Mouse (Mus musculus): ENCODE measurements at regions not wholly inside any gene's neighbourhood (a gene's known extent, or its start where the extent isn't known, plus 50 kb on each side); places are given as distances from the start of the nearest gene placed in this dataset.
A peak's percentile ranks its signal among the peaks of the same experiment; 100 is the strongest.

- H3K27ac ChIP-seq (ENCODE audit: low read length), result no peak overlapping the region
- H3K9ac ChIP-seq (ENCODE audit: low read length), result no peak overlapping the region
- 94% methylated on average over 3 of the region's 3 CpGs for WGBS
- no peaks in the 10 kb centered on the region for H3K9me3 ChIP-seq (replicated peaks; ENCODE audit: control insufficient read depth, low read length)
- H3K4me2 ChIP-seq (ENCODE audit: low read depth, low read length), result no peak overlapping the region
- H3K4me1 ChIP-seq (ENCODE audit: control insufficient read depth, insufficient read depth, low read length), result peaks cover 8% of the 10 kb centered on the region
- H3K27me3 ChIP-seq (ENCODE audit: control insufficient read depth, insufficient read depth, low read length), result no peaks in the 10 kb centered on the region
- no peak for ATAC-seq (ENCODE audit: insufficient read depth, low FRiP score)
- H3K4me3 ChIP-seq (replicated peaks; ENCODE audit: low read length), result no peak overlapping the region
- no peaks in the 10 kb centered on the region for H3K36me3 ChIP-seq (ENCODE audit: control insufficient read depth, insufficient read depth, low read length)
These were observed 304.1 kb upstream of the Klf3 start for GRCm38 (mm10) chr5:64499131-64499530.

- Histone ChIP-seq H3K4me1 (ENCODE audit: control insufficient read depth, insufficient read depth, low read length) (peaks cover 16% of the 10 kb centered on the region), H3K9ac (ENCODE audit: low read length) (no peak overlapping the region), H3K27me3 (ENCODE audit: control insufficient read depth, insufficient read depth, low read length) (no peaks in the 10 kb centered on the region), H3K36me3 (ENCODE audit: control insufficient read depth, insufficient read depth, low read length) (no peaks in the 10 kb centered on the region), H3K4me2 (ENCODE audit: low read depth, low read length) (no peak overlapping the region), H3K27ac (ENCODE audit: low read length) (peak overlapping the region; percentile 48), H3K9me3 (replicated peaks; ENCODE audit: control insufficient read depth, low read length) (no peaks in the 10 kb centered on the region), H3K4me3 (replicated peaks; ENCODE audit: low read length) (no peak overlapping the region)
- no peak for ATAC-seq (ENCODE audit: insufficient read depth, low FRiP score)
- WGBS, result 69% methylated on average over 8 of the region's 8 CpGs
These were observed 302.8 kb upstream of the Klf3 start for GRCm38 (mm10) chr5:64500413-64500812.

DNA sequence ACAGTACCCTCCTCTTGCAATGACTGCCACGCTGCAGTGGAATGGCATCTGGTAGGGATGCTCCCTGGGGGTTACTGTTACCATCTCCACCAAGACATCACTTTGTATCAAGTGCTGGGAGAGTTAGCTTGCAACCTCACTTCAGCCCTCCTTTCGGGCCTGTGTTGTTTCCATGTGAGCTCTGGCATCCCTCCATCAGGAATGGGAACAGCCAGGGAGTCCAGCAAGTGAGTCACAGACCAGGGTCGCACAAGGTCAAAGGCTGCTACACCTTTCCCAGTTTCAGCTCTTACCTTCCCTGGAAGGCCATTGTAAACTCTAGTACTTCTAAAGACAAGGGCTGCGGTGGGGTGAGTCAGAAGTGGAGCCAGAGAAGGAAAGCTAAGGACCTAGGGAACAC is 302.3 kb upstream of the Klf3 start:
- Histone ChIP-seq H3K4me1 (ENCODE audit: control insufficient read depth, insufficient read depth, low read length) (peaks cover 16% of the 10 kb centered on the region), H3K4me2 (ENCODE audit: low read depth, low read length) (no peak overlapping the region), H3K4me3 (replicated peaks; ENCODE audit: low read length) (no peak overlapping the region), H3K9ac (ENCODE audit: low read length) (no peak overlapping the region), H3K27me3 (ENCODE audit: control insufficient read depth, insufficient read depth, low read length) (no peaks in the 10 kb centered on the region), H3K36me3 (ENCODE audit: control insufficient read depth, insufficient read depth, low read length) (no peaks in the 10 kb centered on the region), H3K27ac (ENCODE audit: low read length) (peak overlapping the region; percentile 48; the same call in 1 of the 2 replicates), H3K9me3 (replicated peaks; ENCODE audit: control insufficient read depth, low read length) (no peaks in the 10 kb centered on the region)
- WGBS, result 80% methylated on average over 4 of the region's 4 CpGs
- no peak for ATAC-seq (ENCODE audit: insufficient read depth, low FRiP score)

DNA sequence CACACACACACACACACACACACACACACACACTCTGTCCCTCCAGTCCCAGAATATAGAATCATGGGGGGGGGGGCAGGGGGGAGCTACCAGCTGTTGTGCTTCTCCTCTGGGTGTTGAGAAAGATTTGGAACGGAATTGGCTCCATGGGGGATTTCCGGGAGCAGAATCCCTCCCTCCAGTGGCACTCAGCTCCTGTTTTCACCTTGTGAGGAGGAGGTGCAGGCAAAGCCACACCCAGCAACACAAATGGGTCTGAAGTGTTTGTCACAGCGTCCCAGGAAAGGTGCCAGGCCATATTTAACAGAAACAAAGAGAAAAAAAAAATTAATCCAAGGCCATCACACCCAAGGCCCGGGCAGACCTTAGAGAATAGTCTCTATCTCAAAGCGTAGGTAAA is 301.4 kb upstream of the Klf3 start:
- Histone ChIP-seq H3K36me3 (ENCODE audit: control insufficient read depth, insufficient read depth, low read length) (no peaks in the 10 kb centered on the region), H3K9ac (ENCODE audit: low read length) (no peak overlapping the region), H3K4me3 (replicated peaks; ENCODE audit: low read length) (no peak overlapping the region), H3K4me1 (ENCODE audit: control insufficient read depth, insufficient read depth, low read length) (peaks cover 21% of the 10 kb centered on the region), H3K27ac (ENCODE audit: low read length) (0 out of 2 replicates have a peak overlapping the region, but pooled peaks have one; percentile 29), H3K9me3 (replicated peaks; ENCODE audit: control insufficient read depth, low read length) (no peaks in the 10 kb centered on the region), H3K27me3 (ENCODE audit: control insufficient read depth, insufficient read depth, low read length) (no peaks in the 10 kb centered on the region), H3K4me2 (ENCODE audit: low read depth, low read length) (no peak overlapping the region)
- WGBS, result 61% methylated on average over 5 of the region's 5 CpGs
- ATAC-seq (ENCODE audit: insufficient read depth, low FRiP score), result no peak

- H3K9ac ChIP-seq (ENCODE audit: low read length), result peak overlapping the region; percentile 4; the same call in 1 of the 2 replicates
- 20% methylated on average over 4 of the region's 4 CpGs for WGBS
These were observed 299.7 kb upstream of the Klf3 start for GRCm38 (mm10) chr5:64503514-64503913.

DNA sequence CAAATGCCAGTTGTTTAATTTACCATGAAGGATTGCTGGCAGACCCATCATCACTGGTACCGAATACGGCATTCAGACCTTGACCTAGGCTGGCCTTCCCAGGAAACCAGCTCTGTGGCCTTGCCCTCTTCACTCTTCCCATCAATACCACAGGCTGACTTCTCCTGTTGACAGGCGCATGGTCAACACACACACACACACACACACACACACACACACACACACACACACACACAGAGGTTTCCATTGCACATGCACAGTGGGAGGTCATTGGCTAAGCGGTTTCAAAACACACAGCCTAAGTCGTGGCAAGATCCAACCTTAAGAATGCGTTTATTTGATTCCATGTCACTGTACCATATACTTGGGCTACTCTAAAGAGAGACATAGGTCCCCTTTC is 298.7 kb upstream of the Klf3 start:
- Histone ChIP-seq H3K9ac (ENCODE audit: low read length) (0 out of 2 replicates have a peak overlapping the region, but pooled peaks have one; percentile 59), H3K4me1 (ENCODE audit: control insufficient read depth, insufficient read depth, low read length) (peaks cover 25% of the 10 kb centered on the region), H3K36me3 (ENCODE audit: control insufficient read depth, insufficient read depth, low read length) (no peaks in the 10 kb centered on the region), H3K4me2 (ENCODE audit: low read depth, low read length) (no peak overlapping the region), H3K4me3 (replicated peaks; ENCODE audit: low read length) (no peak overlapping the region), H3K9me3 (replicated peaks; ENCODE audit: control insufficient read depth, low read length) (no peaks in the 10 kb centered on the region), H3K27me3 (ENCODE audit: control insufficient read depth, insufficient read depth, low read length) (no peaks in the 10 kb centered on the region), H3K27ac (ENCODE audit: low read length) (peak overlapping the region; percentile 90)
- no peak for ATAC-seq (ENCODE audit: insufficient read depth, low FRiP score)
- whole genome bisulfite sequencing, result 70% methylated on average over 6 of the region's 6 CpGs

More at GRCm38 (mm10) chr5:64503514-64503913, 299.7 kb upstream of the Klf3 start:
- H3K36me3 ChIP-seq (ENCODE audit: control insufficient read depth, insufficient read depth, low read length), result no peaks in the 10 kb centered on the region
- H3K4me1 ChIP-seq (ENCODE audit: control insufficient read depth, insufficient read depth, low read length), result peaks cover 23% of the 10 kb centered on the region
- peak overlapping the region; percentile 47 for H3K27ac ChIP-seq (ENCODE audit: low read length)
- no peaks in the 10 kb centered on the region for H3K27me3 ChIP-seq (ENCODE audit: control insufficient read depth, insufficient read depth, low read length)
- ATAC-seq (ENCODE audit: insufficient read depth, low FRiP score), result 0 out of 2 replicates have a peak, but pooled peaks have one; percentile 12
- H3K9me3 ChIP-seq (replicated peaks; ENCODE audit: control insufficient read depth, low read length), result no peaks in the 10 kb centered on the region
- no peak overlapping the region for H3K4me2 ChIP-seq (ENCODE audit: low read depth, low read length)
- H3K4me3 ChIP-seq (replicated peaks; ENCODE audit: low read length), result no peak overlapping the region

GRCm38 (mm10) chr5:64505227-64505834 is 297.9 kb upstream of the Klf3 start:
- no peaks in the 10 kb centered on the region for H3K27me3 ChIP-seq (ENCODE audit: control insufficient read depth, insufficient read depth, low read length)
- peak overlapping the region; percentile 90 for H3K27ac ChIP-seq (ENCODE audit: low read length)
- H3K36me3 ChIP-seq (ENCODE audit: control insufficient read depth, insufficient read depth, low read length), result no peaks in the 10 kb centered on the region
- no peaks in the 10 kb centered on the region for H3K9me3 ChIP-seq (replicated peaks; ENCODE audit: control insufficient read depth, low read length)
- WGBS, result 2% methylated on average over 17 of the region's 17 CpGs
- H3K9ac ChIP-seq (ENCODE audit: low read length), result peak overlapping the region; percentile 59
- ATAC-seq (ENCODE audit: insufficient read depth, low FRiP score), result peak; percentile 86
- peak overlapping the region; percentile 39 for H3K4me3 ChIP-seq (replicated peaks; ENCODE audit: low read length)
- peaks cover 25% of the 10 kb centered on the region for H3K4me1 ChIP-seq (ENCODE audit: control insufficient read depth, insufficient read depth, low read length)
- peak overlapping the region; percentile 58 for H3K4me2 ChIP-seq (ENCODE audit: low read depth, low read length)

DNA sequence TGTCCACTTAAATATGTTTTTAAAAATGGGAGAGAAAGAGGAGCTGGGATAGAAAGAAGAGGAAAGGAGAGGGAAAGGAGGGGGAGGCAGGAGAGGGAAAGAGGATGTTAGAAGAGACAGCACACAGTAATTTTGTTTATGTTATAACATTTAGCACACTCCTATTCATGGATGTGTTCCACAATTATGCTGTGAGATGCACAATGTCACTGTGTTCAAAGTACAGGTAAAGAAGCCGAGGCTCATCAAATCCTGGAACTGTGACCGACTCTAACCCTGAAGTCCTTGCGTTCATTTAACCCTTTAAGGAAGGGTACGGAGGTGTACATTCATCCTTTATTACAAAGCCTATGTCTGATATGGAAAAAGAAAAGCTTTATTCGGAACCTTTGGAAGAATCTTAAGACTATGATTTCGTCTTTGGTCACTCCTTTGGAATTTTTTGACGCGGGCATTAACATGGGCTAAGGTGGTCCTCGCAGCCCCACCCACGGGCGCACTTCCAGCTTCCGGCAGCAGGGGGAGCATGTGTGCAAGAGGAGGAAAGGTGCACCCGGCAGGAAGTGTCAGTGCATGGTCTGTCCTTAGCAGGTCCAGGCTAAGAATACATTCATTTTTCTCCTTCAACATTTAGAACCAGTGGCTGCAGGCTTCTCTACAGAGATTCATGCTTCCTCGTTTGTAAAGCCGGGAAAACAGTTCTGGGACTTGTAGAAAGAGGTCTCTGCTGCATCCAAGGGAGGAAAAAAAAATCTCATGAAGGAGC is 297.2 kb upstream of the Klf3 start:
- H3K27me3 ChIP-seq (ENCODE audit: control insufficient read depth, insufficient read depth, low read length), result no peaks in the 10 kb centered on the region
- peak overlapping the region; percentile 59 for H3K9ac ChIP-seq (ENCODE audit: low read length)
- ATAC-seq (ENCODE audit: insufficient read depth, low FRiP score), result peak; percentile 63
- H3K4me2 ChIP-seq (ENCODE audit: low read depth, low read length), result peak overlapping the region; percentile 58
- H3K4me1 ChIP-seq (ENCODE audit: control insufficient read depth, insufficient read depth, low read length), result peaks cover 25% of the 10 kb centered on the region
- peak overlapping the region; percentile 90 for H3K27ac ChIP-seq (ENCODE audit: low read length)
- WGBS, result under 1% methylated on average over 15 of the region's 15 CpGs
- H3K36me3 ChIP-seq (ENCODE audit: control insufficient read depth, insufficient read depth, low read length), result no peaks in the 10 kb centered on the region
- no peaks in the 10 kb centered on the region for H3K9me3 ChIP-seq (replicated peaks; ENCODE audit: control insufficient read depth, low read length)
- H3K4me3 ChIP-seq (replicated peaks; ENCODE audit: low read length), result peak overlapping the region; percentile 39

GRCm38 (mm10) chr5:64508565-64508964 is 294.6 kb upstream of the Klf3 start:
- peak overlapping the region; percentile 52 for H3K27ac ChIP-seq (ENCODE audit: low read length)
- no peak for ATAC-seq (ENCODE audit: insufficient read depth, low FRiP score)

More at GRCm38 (mm10) chr5:64508565-64508964, 294.6 kb upstream of the Klf3 start:
- WGBS, result 60% methylated on average over 2 of the region's 2 CpGs
- H3K36me3 ChIP-seq (ENCODE audit: control insufficient read depth, insufficient read depth, low read length), result no peaks in the 10 kb centered on the region
- no peaks in the 10 kb centered on the region for H3K27me3 ChIP-seq (ENCODE audit: control insufficient read depth, insufficient read depth, low read length)
- H3K9me3 ChIP-seq (replicated peaks; ENCODE audit: control insufficient read depth, low read length), result no peaks in the 10 kb centered on the region
- H3K4me1 ChIP-seq (ENCODE audit: control insufficient read depth, insufficient read depth, low read length), result peaks cover 22% of the 10 kb centered on the region
- no peak overlapping the region for H3K4me2 ChIP-seq (ENCODE audit: low read depth, low read length)
- no peak overlapping the region for H3K4me3 ChIP-seq (replicated peaks; ENCODE audit: low read length)
- H3K9ac ChIP-seq (ENCODE audit: low read length), result no peak overlapping the region
